Mouse (Mus musculus) forebrain, embryonic 13.5 days (tissue): Measurements from ENCODE around the gene Opn3. TPM values are rescaled to one million over a fixed set of nuclear protein-coding genes. Genes with fewer than 3 reads are reported as not detected.

Experiments
- ATAC-seq: fragments of 200-750 bp; cut with Nextera tagmentation; 2 replicates; pipeline ENCODE4 v1.8.0; 2017
- H3K27ac ChIP-seq: fragments of 300-500 bp; sonication (generic); 2 replicates; pipeline ENCODE4 v1.5.1; 2015; ENCODE audit warnings: inconsistent platforms, mild to moderate bottlenecking, moderate library complexity
- H3K27me3 ChIP-seq: fragments of 300-500 bp; sonication (generic); 2 replicates; pipeline ENCODE4 v1.6.1; 2015; ENCODE audit warnings: mild to moderate bottlenecking, inconsistent platforms
- H3K36me3 ChIP-seq: fragments of 300-500 bp; sonication (generic); 2 replicates; pipeline ENCODE4 v1.6.1; 2015; ENCODE audit warnings: mild to moderate bottlenecking, inconsistent platforms; ENCODE audit not compliant: poor library complexity, severe bottlenecking
- H3K4me1 ChIP-seq: fragments of 300-500 bp; sonication (generic); 2 replicates; pipeline ENCODE4 v1.6.1; 2015; ENCODE audit warnings: inconsistent platforms
- H3K4me2 ChIP-seq: fragments of 300-500 bp; sonication (generic); 2 replicates; pipeline ENCODE4 v1.6.1; 2015; ENCODE audit warnings: inconsistent platforms, mild to moderate bottlenecking, moderate library complexity
- H3K4me3 ChIP-seq: fragments of 300-500 bp; sonication (generic); 2 replicates; pipeline ENCODE4 v1.5.1; 2015; ENCODE audit warnings: mild to moderate bottlenecking, inconsistent platforms
- H3K9ac ChIP-seq: fragments of 300-500 bp; sonication (generic); 2 replicates; pipeline ENCODE4 v1.6.1; 2015; ENCODE audit warnings: mild to moderate bottlenecking, inconsistent platforms
- H3K9me3 ChIP-seq: fragments of 300-500 bp; sonication (generic); replicated peaks from 2 replicates; pipeline ENCODE4 v1.6.1; 2016; ENCODE audit warnings: inconsistent platforms
- WGBS: fragments of 180-500 bp; shearing (Covaris S2); methylation state at CpG from one replicate; pipeline ENCODE4 v1.1.7; 2015; 5-methylcytosine and 5-hydroxymethylcytosine counted together
- polyA plus RNA-seq: library from polyadenylated mRNA; unstranded; fragments of >200 nt; fragmentation: Nextera tagmentation; extraction: Ambion mirVana; gene quantifications from 2 replicates; pipeline ENCODE4 v1.2.1, GENCODE M21; 2015

The Opn3 gene
- polyA plus RNA-seq, 1 experiment from 2014 or later = 4.8 TPM

DNA sequence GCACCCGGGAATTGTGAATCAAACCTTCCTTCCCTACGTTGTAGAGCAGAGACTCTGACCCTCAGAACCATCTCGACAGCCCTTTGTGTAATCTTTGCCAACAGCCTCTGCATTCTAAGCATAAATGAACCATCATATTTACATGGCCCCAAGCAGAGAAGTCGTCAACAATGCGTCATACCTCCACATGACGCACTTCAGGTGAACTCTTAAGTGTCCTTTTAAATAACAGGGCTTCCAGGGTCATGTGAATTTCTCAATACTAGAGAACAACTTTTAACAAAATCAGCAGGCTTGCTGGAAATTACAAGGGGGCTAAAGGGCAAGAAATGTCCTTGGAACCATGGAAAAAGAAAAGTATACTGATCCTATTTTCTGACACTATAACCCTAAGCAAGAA, 68.9 kb downstream of the Opn3 start:
- Histone ChIP-seq H3K27me3 (no peaks in the 10 kb centered on the region), H3K4me1 (peaks cover 9% of the 10 kb centered on the region), H3K36me3 (peaks cover 7% of the 10 kb centered on the region; the same call in 1 of the 2 replicates), H3K4me2 (no peak overlapping the region), H3K4me3 (no peak overlapping the region), H3K27ac (no peak overlapping the region), H3K9me3 (no peaks in the 10 kb centered on the region), H3K9ac (no peak overlapping the region)
- WGBS = 85% methylated on average over 6 of the region's 6 CpGs
- no peak for ATAC-seq

DNA sequence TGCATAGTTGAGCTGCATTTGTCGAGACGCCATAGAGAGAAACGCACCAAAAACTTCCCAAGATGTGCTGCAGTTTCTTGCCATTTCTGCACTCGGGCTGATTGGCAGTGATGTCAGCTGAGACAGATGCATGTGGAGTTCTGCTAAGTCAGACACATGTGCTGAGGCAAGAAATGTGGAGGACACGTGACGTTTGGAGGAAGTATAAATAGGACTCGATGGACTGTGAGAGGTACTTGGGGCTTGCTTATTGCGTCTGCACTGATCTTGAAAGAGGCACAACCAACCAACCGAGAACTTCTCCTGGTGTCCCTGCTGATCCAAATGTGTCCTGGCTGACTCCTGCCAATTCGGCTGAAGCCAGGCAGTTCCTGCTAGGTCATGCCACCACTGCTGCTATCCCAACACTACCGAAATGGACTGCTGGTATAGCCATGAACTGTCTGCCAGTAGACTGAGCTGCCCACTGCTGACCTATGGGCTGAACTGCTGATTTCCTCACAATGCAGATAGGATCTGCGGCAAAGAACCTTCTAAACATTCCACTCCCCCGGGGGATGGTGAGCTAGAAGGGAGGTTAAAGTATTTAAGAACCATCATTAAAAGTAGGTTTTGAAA, 72.7 kb downstream of the Opn3 start, which contains the start of gene Kmo:
Gene Kmo (plus strand): TSS at position 568 of the 618 bp plus-strand sequence.
- H3K27me3 ChIP-seq = no peaks in the 10 kb centered on the region
- H3K9ac ChIP-seq = no peak within 1 kb of the TSS
- H3K4me1 ChIP-seq = peaks cover 9% of the 10 kb centered on the region
- H3K4me2 ChIP-seq = no peak within 1 kb of the TSS
- no peak for ATAC-seq
- no peak within 1 kb of the TSS for H3K27ac ChIP-seq
- H3K4me3 ChIP-seq = no peak within 1 kb of the TSS
- WGBS = 95% methylated on average over 13 of the region's 13 CpGs
- H3K9me3 ChIP-seq = no peaks in the 10 kb centered on the region
- peaks cover 40% of the 10 kb centered on the region for H3K36me3 ChIP-seq

DNA sequence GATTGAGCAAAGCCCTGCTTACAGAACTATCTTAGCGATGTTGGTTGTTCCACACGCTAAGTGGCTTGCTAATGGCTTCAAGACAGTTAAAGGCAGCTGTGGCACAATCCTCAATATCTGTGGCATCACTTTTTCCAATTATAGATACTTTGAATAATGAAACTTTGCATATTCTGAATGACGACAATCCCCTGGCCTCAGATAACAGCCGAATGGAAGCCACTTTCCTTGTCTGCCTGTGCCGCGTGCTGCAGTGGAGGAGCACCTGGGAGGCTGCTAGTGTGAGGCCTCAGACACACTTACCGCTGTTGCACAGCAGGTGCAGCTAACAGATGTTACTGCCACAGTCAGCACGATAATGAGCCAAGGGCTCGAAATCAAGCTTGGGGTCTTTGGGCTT, 77.6 kb downstream of the Opn3 start:
- WGBS = 91% methylated on average over 9 of the region's 9 CpGs
- no peak overlapping the region for H3K4me3 ChIP-seq
- no peaks in the 10 kb centered on the region for H3K4me1 ChIP-seq
- ATAC-seq = no peak
- H3K27me3 ChIP-seq = no peaks in the 10 kb centered on the region
- no peak overlapping the region for H3K27ac ChIP-seq
- H3K9ac ChIP-seq = no peak overlapping the region
- no peak overlapping the region for H3K4me2 ChIP-seq
- no peaks in the 10 kb centered on the region for H3K9me3 ChIP-seq
- peaks cover 81% of the 10 kb centered on the region for H3K36me3 ChIP-seq

Other genes with a start within 250 kb of the Opn3 start
- 9.2 and 10.3 TPM in 2 replicates for gene Rgs7, start 200.3 kb downstream of the Opn3 start, polyA plus RNA-seq
- 0.30 TPM in 1 of 2 replicates, not detected in the other for gene Kmo, start 72.4 kb downstream of the Opn3 start, polyA plus RNA-seq
- gene Fh1, start 67.1 kb downstream of the Opn3 start, polyA plus RNA-seq = 76.2 and 78.8 TPM in 2 replicates
- gene Chml, start 125 bp upstream of the Opn3 start, polyA plus RNA-seq = 2.5 and 2.6 TPM in 2 replicates
- gene Wdr64, start 5.8 kb upstream of the Opn3 start, polyA plus RNA-seq = not detected in 2 replicates
- gene Exo1, start 187.8 kb upstream of the Opn3 start, polyA plus RNA-seq = 63.4 and 72.0 TPM in 2 replicates
- gene Gm38100, start 227.6 kb upstream of the Opn3 start, polyA plus RNA-seq = 0.16 and 0.18 TPM in 2 replicates